14 mouse cellular contexts compared by ENCODE assay signal in genomic region chr7:64882243-64882642, GRCm38 (mm10).
"Had no signal": no experiment of that assay in that cellular context is flagged by ENCODE, and none has a peak within 500 bp of the region (broad histone marks: within the 10 kb centered on the region; RNA-seq: fewer than 3 reads in every experiment).

No protein-coding gene starts in this region.

- DNase-seq: lung, adult 18-20 months; lung, embryonic 14.5 days; lung, postnatal 14 days; lung, postnatal 4 days; right cerebral cortex, postnatal 14 days; thymus, adult 2 months; thymus, postnatal 25 days; thymus, postnatal 4 days had no signal

- H3K27me3 ChIP-seq: midbrain, embryonic 13.5 days; midbrain, embryonic 15.5 days; neural tube, embryonic 12.5 days; stomach, embryonic 15.5 days had no signal

- H3K4me3 ChIP-seq: midbrain, embryonic 13.5 days; midbrain, embryonic 15.5 days; neural tube, embryonic 12.5 days; stomach, embryonic 15.5 days had no signal

- H3K9ac ChIP-seq: lung, embryonic 14.5 days; midbrain, embryonic 13.5 days; midbrain, embryonic 15.5 days; neural tube, embryonic 12.5 days; stomach, embryonic 15.5 days had no signal

- H3K27ac ChIP-seq: midbrain, embryonic 13.5 days; midbrain, embryonic 15.5 days; neural tube, embryonic 12.5 days; stomach, embryonic 15.5 days; stomach, postnatal 0 days had no signal

- ATAC-seq: midbrain, embryonic 13.5 days; midbrain, embryonic 15.5 days had no signal

- H3K9me3 ChIP-seq: midbrain, embryonic 13.5 days; midbrain, embryonic 15.5 days; neural tube, embryonic 12.5 days; stomach, embryonic 15.5 days had no signal

- H3K36me3 ChIP-seq: midbrain, embryonic 13.5 days; midbrain, embryonic 15.5 days; neural tube, embryonic 12.5 days; stomach, embryonic 15.5 days had no signal

- H3K4me2 ChIP-seq: lung, embryonic 14.5 days; midbrain, embryonic 11.5 days; midbrain, embryonic 13.5 days; midbrain, embryonic 15.5 days; neural tube, embryonic 12.5 days; stomach, embryonic 15.5 days had no signal

- H3K4me1 ChIP-seq: midbrain, embryonic 13.5 days; neural tube, embryonic 12.5 days; stomach, embryonic 15.5 days had no signal
